Mouse (Mus musculus) gastrocnemius, adult 8-10 months (tissue): ENCODE results near the gene Rhbdf1. TPM values are rescaled to one million over a fixed set of nuclear protein-coding genes. Genes with fewer than 3 reads are reported as not detected.
A peak's percentile ranks its signal among the peaks of the same experiment; 100 is the strongest.

Source experiments
- DNase-seq, 2 experiments: peaks; one replicate each; pipeline ENCODE4 v3.0.0; 2022; ENCODE audit warnings: low spot score in 2 of 2
- total RNA-seq, 4 experiments: library from RNA; stranded (reverse); gene quantifications; 2 replicates each; pipeline ENCODE4 v1.2.4; 2022

Gene Rhbdf1
- total RNA-seq, 4 experiments from 2014 or later = 13.0 to 16.3 (median 14.4) TPM

- DNase-seq = no peak
These were observed 19.3 kb upstream of the Rhbdf1 start for GRCm38 (mm10) chr11:32241391-32241790.

GRCm38 (mm10) chr11:32238093-32238860 is 16.2 kb upstream of the Rhbdf1 start:
- DNase-seq = peak; percentile 49 to 53

GRCm38 (mm10) chr11:32237411-32237795 is 15.3 kb upstream of the Rhbdf1 start:
- no peak for DNase-seq

- peak; percentile 47 to 55 for DNase-seq
These were observed 14.8 kb upstream of the Rhbdf1 start for GRCm38 (mm10) chr11:32236712-32237410.

- no peak for DNase-seq
These were observed 14.0 kb upstream of the Rhbdf1 start for GRCm38 (mm10) chr11:32236132-32236531.

- DNase-seq = peak in 1 of 2 experiments; percentile 45
These were observed 13.5 kb upstream of the Rhbdf1 start for GRCm38 (mm10) chr11:32235646-32236045.

GRCm38 (mm10) chr11:32234816-32235485 is 12.9 kb upstream of the Rhbdf1 start:
- no peak for DNase-seq

GRCm38 (mm10) chr11:32233895-32234294 is 11.8 kb upstream of the Rhbdf1 start:
- DNase-seq = no peak

- no peak for DNase-seq
These were observed 10.7 kb upstream of the Rhbdf1 start for GRCm38 (mm10) chr11:32232848-32233247.

GRCm38 (mm10) chr11:32231125-32231524 is 9.0 kb upstream of the Rhbdf1 start:
- DNase-seq = no peak

- DNase-seq = no peak
These were observed 8.1 kb upstream of the Rhbdf1 start for GRCm38 (mm10) chr11:32230220-32230619.

GRCm38 (mm10) chr11:32228292-32228845 is 6.3 kb upstream of the Rhbdf1 start:
- no peak for DNase-seq

GRCm38 (mm10) chr11:32227555-32227954 is 5.5 kb upstream of the Rhbdf1 start:
- no peak for DNase-seq

- no peak for DNase-seq
These were observed 4.9 kb upstream of the Rhbdf1 start for GRCm38 (mm10) chr11:32227041-32227440.

- peak; percentile 69 to 86 for DNase-seq
These were observed 4.2 kb upstream of the Rhbdf1 start, which contains the start of gene Mpg for GRCm38 (mm10) chr11:32226124-32226871. TSS of gene Mpg (plus strand) at chr11:32226505.

- peak in 1 of 2 experiments; percentile 41 for DNase-seq
These were observed 3.4 kb upstream of the Rhbdf1 start for GRCm38 (mm10) chr11:32225222-32226104.

- DNase-seq = peak; percentile 82 to 85
These were observed 2.5 kb upstream of the Rhbdf1 start for GRCm38 (mm10) chr11:32224468-32225139.

GRCm38 (mm10) chr11:32223297-32223967 is 1.3 kb upstream of the Rhbdf1 start:
- no peak for DNase-seq
